Mouse (Mus musculus): ENCODE results near the gene Dtx2.

The Dtx2 gene

GRCm38 (mm10) chr5:135994725-135995687 is at the start of gene Dtx2:
TSS of gene Dtx2 (plus strand) at chr5:135994800.
- peak; percentile 88 for DNase-seq

GRCm38 (mm10) chr5:135945916-135946408 is 48.6 kb upstream of the Dtx2 start:
- no peak for DNase-seq

DNA sequence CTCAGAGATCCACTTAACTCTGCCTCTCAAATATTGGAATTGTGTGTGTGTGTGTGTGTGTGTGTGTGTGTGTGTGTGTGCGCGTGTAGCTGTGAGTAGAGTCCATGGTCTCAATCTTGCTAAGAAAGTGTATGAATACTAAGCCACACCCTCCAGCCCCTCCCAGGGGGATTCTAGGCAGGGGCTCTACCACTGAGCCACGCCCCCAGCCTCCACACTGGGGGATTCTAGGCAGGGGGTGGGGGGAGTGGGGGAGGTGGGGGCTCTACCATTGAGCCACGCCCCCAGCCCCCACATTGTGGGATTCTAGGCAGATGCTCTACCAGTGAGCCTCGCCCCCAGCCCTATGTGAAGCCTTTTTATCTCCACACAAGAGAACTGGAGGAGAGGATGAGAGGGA is 48.0 kb upstream of the Dtx2 start:
- no peak for DNase-seq

DNA sequence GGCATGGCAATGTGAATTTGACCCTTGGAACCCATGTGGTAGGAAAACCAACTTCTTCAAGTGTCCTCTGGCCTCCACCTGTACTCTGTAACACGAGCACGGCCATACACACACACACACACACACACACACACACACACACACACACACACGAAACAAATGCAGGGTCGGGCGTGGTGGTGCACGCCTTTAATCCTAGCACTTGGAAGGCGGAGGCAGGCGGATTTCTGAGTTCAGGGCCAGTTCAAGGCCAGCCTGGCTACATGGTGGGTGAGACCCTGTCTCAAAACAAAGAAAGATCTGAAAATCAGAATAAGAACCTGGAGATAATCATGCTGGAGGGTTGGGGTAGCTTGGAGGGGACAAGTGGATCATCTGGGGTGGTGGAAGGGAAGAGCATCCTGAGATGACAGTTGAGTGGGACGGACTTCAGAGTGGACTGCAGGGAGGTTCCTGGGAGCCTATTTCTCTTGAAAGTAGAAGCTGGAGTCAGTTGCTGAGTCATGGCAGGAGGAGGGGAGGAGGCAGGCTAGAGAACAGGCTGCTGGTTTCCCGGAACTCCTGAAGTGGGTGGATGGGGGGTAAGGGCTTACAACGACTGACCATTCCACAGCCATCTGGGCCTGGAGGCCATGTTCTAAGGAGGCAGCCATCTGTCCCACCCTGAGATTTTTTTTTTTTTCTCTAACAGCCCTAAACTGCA is 43.7 kb upstream of the Dtx2 start:
- DNase-seq = no peak

- DNase-seq = no peak
Measured at GRCm38 (mm10) chr5:135951660-135952059, 42.9 kb upstream of the Dtx2 start.

GRCm38 (mm10) chr5:135952830-135953229 is 41.8 kb upstream of the Dtx2 start:
- DNase-seq = no peak

- DNase-seq = no peak
Measured at GRCm38 (mm10) chr5:135956300-135957206, 38.0 kb upstream of the Dtx2 start.

GRCm38 (mm10) chr5:135957207-135957974 is 37.2 kb upstream of the Dtx2 start:
- peak; percentile 91 for DNase-seq

GRCm38 (mm10) chr5:135958367-135958766 is 36.2 kb upstream of the Dtx2 start:
- no peak for DNase-seq

DNA sequence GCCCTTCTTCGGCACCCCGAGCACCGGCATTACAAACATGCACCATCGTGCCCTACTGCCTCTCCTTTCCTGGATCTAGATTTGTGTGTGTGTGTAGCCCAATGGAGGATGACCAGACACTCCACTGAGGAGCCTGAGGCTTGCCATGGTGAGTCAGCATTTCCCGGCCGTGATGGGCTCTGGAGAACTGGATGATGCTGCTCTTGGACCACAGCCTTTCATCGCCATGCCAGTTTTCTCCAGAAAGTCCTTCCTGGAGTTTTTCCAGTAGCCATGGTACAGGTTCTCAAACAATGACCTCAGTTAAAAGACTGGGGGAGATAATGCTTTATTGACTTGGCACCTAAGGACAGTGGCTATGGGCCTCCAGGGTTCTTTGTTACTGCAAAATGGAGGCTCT is 34.7 kb upstream of the Dtx2 start:
- no peak for DNase-seq

DNA sequence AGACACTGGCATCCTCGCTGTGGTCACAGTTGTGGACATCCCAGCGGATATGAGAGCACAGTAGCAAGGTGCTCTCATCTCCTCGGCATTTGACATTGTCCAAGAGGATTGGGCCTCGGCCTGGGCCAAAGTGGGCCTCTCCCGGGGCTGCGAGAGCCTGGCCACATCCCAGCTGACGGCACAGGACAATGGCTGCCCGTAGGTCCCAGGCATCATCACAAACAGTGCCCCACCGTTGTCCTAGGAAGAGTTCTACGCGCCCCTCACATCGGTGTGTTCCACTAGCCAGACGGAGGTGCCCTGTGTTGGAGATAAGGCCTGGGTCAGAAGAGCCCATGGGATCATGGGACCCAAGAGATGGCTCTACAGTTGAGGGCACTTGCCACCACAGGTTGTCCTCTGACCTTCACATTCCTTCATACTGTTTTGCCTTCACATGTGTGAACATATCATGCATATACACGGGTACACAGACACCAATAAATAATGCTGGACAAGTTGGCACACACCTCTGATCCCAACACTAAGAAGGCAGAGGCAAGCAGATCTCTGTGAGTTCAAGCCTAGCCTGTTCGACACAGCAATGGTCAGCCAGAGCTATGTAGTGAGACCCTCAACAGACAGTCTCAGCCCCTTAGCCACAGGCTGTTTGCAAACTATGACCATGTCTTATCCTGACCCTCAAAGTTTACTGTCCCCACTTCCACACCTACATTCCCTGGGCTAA is 33.5 kb upstream of the Dtx2 start:
- no peak for DNase-seq

GRCm38 (mm10) chr5:135962125-135962491 is 32.5 kb upstream of the Dtx2 start:
- no peak for DNase-seq

GRCm38 (mm10) chr5:135962492-135963279 is 31.9 kb upstream of the Dtx2 start:
- DNase-seq = peak; percentile 95

DNA sequence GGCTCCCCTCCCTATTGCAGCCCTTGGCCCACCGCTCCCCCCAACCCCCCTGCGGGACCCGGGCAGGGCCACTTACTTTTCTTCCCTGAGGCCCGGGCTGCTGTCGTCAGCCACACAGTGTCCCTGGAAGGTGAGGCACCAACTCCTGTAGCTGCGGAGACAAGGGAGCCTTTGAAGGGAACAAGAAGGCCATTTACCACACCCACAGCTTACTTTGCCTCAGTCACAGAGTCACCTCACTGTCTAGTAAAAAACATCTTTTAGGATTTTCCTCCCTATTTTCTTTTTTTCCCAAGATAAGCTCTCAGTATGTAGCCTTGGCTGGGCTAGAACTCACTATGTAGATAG is 31.3 kb upstream of the Dtx2 start:
- DNase-seq = no peak

- no peak for DNase-seq
Measured at GRCm38 (mm10) chr5:135965501-135965930, 29.1 kb upstream of the Dtx2 start.

DNA sequence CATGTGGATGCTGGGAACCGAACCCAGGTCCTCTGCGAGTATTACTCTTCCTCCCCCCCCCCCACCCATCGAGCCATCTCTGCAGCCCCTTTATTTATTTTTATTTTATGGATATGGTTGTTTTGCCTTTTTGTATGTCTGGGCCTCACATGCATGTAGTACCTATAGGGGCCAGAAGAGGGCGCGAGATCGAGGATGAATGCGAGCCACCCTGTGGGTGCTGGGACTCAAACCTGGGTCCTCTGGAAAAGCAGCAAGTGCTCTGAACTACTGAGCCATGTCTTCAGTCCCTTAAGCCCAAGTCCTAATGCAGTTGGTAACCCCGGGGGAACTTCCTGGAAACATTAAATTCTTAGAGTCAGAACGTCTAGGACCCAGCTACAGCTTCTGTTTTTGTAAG is 27.7 kb upstream of the Dtx2 start:
- no peak for DNase-seq

DNA sequence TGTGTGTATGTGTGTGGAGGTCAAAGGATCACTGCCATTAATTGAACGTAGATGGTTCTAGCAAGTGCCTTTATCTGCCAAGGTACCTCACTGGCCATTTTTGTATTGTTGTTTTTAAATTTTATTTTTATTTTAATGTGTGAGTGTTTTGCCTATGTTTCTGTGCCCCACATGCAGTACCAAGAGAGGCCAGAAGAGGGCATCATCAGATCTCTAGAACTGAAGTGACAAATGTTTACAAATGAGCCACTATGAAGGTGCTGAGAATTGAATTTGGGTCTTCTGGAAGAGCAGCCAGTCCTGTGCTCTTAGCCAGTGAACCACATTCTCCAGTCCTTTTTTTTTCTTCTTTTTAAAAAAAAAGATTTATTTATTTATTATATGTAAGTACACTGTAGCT is 25.8 kb upstream of the Dtx2 start:
- DNase-seq = no peak

DNA sequence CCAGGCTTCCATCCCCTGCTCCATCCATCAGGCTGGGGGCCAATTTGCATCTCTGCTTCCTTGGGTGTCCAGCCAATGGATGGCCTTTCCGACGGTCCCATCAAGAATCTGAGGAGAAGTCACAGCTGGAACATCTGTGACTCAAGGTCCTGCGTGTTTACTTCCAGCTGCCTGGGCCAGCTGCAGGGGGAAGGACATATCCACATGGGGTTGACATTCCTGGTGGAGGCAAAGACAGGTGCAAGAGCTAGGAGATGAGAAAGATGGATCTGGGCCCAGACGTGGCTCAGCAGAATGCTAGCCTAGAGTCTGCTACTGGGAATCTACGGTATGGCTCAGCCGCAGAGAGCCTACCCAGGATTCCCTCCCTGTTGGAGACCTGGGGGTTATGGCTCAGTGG is 24.4 kb upstream of the Dtx2 start:
- no peak for DNase-seq

DNA sequence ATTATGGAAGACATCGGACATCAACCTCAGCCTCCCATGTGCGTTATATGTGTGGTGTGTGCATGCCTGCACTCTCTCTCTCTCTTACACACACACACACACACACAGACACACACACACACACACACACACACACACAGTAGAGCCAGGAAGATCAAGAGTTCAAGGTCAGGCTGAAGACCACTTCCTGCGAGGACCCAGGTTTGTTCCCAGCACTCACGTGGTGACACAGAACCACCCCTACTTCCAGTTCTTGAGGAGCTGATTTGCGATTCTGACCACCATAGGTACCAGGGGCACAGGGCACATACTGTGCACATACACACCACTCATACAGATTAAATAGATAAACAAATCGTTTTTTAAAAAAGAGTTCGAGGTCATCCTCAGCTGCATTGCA is 22.7 kb upstream of the Dtx2 start:
- DNase-seq = no peak

- no peak for DNase-seq
Measured at GRCm38 (mm10) chr5:135974365-135974764, 20.2 kb upstream of the Dtx2 start, which contains the start of gene Ssc4d. TSS of gene Ssc4d (minus strand) at chr5:135974531.

Measured in right cerebral cortex, postnatal 25 days (tissue).